Mouse (Mus musculus): ENCODE measurements around the gene OR5BS1P. TPM values are rescaled to one million over a fixed set of nuclear protein-coding genes. Genes with fewer than 3 reads are reported as not detected.

Gene OR5BS1P
- polyA plus RNA-seq, 1 experiment from 2014 or later, result not detected

- no peak for ATAC-seq (ENCODE audit: low FRiP score)
- H3K9me3 ChIP-seq (ENCODE audit: control insufficient read depth, low read length), result no peaks in the 10 kb centered on the region
- H3K4me3 ChIP-seq (ENCODE audit: low read depth, low read length), result no peak overlapping the region
- WGBS, result 93% methylated on average over 3 of the region's 3 CpGs
- no peaks in the 10 kb centered on the region for H3K27me3 ChIP-seq (ENCODE audit: control insufficient read depth, insufficient read depth, low read length)
- H3K36me3 ChIP-seq (ENCODE audit: control insufficient read depth, insufficient read depth, low read length), result peaks cover 14% of the 10 kb centered on the region
- DNase-seq (ENCODE audit: low spot score), result no peak
- H3K4me1 ChIP-seq (replicated peaks; ENCODE audit: control insufficient read depth, insufficient read depth, low read length), result no peaks in the 10 kb centered on the region
- no peak overlapping the region for H3K9ac ChIP-seq (ENCODE audit: low read depth, low read length)
- no peak overlapping the region for H3K27ac ChIP-seq (ENCODE audit: low read depth, low read length)
- no peak overlapping the region for H3K4me2 ChIP-seq (replicated peaks; ENCODE audit: low read depth, low read length)
Observed at GRCm38 (mm10) chr15:98521245-98521644, 51.5 kb downstream of the OR5BS1P start.

DNA sequence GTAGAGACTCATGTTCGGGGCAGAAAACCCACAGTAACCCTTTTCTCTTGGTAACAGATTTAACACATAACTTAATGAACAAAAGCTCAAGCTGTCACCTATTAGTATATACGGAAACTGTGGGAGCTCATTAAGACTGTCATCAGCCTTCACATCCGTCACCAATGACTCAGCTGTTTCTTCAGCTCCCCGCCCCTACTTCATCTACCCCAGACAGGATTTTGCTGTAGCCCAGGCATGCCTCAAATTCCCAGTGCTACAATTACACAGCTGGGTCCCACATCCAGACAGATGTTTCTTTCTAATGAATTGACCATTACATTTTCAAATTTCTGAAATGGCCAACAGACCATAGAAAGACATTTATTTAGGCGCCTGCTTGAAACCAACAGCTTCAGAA lies 56.4 kb downstream of the OR5BS1P start:
- H3K36me3 ChIP-seq (ENCODE audit: control insufficient read depth, insufficient read depth, low read length), result peaks cover 15% of the 10 kb centered on the region

GRCm38 (mm10) chr15:98527056-98527771 lies 57.5 kb downstream of the OR5BS1P start:
- 94% methylated on average over 5 of the region's 5 CpGs for WGBS
- peaks cover 15% of the 10 kb centered on the region for H3K36me3 ChIP-seq (ENCODE audit: control insufficient read depth, insufficient read depth, low read length)

More for the DNA sequence above, 56.4 kb downstream of the OR5BS1P start:
- Histone ChIP-seq H3K4me3 (ENCODE audit: low read depth, low read length) (no peak overlapping the region), H3K4me1 (replicated peaks; ENCODE audit: control insufficient read depth, insufficient read depth, low read length) (no peaks in the 10 kb centered on the region), H3K4me2 (replicated peaks; ENCODE audit: low read depth, low read length) (no peak overlapping the region), H3K9ac (ENCODE audit: low read depth, low read length) (no peak overlapping the region), H3K27me3 (ENCODE audit: control insufficient read depth, insufficient read depth, low read length) (no peaks in the 10 kb centered on the region), H3K9me3 (ENCODE audit: control insufficient read depth, low read length) (no peaks in the 10 kb centered on the region), H3K27ac (ENCODE audit: low read depth, low read length) (no peak overlapping the region)
- no peak for DNase-seq (ENCODE audit: low spot score)
- WGBS, result 72% methylated on average over 5 of the region's 5 CpGs
- ATAC-seq (ENCODE audit: low FRiP score), result no peak

GRCm38 (mm10) chr15:98528066-98528563 lies 58.4 kb downstream of the OR5BS1P start:
- Histone ChIP-seq H3K4me1 (replicated peaks; ENCODE audit: control insufficient read depth, insufficient read depth, low read length) (0 out of 2 replicates have a peak, but pooled peaks cover 3% of the 10 kb centered on the region), H3K4me3 (ENCODE audit: low read depth, low read length) (no peak overlapping the region), H3K9ac (ENCODE audit: low read depth, low read length) (no peak overlapping the region), H3K36me3 (ENCODE audit: control insufficient read depth, insufficient read depth, low read length) (peaks cover 15% of the 10 kb centered on the region), H3K27ac (ENCODE audit: low read depth, low read length) (no peak overlapping the region), H3K4me2 (replicated peaks; ENCODE audit: low read depth, low read length) (no peak overlapping the region), H3K9me3 (ENCODE audit: control insufficient read depth, low read length) (no peaks in the 10 kb centered on the region), H3K27me3 (ENCODE audit: control insufficient read depth, insufficient read depth, low read length) (no peaks in the 10 kb centered on the region)
- no peak for ATAC-seq (ENCODE audit: low FRiP score)
- no peak for DNase-seq (ENCODE audit: low spot score)
- 91% methylated on average over 5 of the region's 5 CpGs for WGBS

More at GRCm38 (mm10) chr15:98527056-98527771, 57.5 kb downstream of the OR5BS1P start:
- H3K9me3 ChIP-seq (ENCODE audit: control insufficient read depth, low read length), result no peaks in the 10 kb centered on the region
- no peak overlapping the region for H3K9ac ChIP-seq (ENCODE audit: low read depth, low read length)
- H3K27me3 ChIP-seq (ENCODE audit: control insufficient read depth, insufficient read depth, low read length), result no peaks in the 10 kb centered on the region
- no peak overlapping the region for H3K4me3 ChIP-seq (ENCODE audit: low read depth, low read length)
- H3K27ac ChIP-seq (ENCODE audit: low read depth, low read length), result no peak overlapping the region
- no peak overlapping the region for H3K4me2 ChIP-seq (replicated peaks; ENCODE audit: low read depth, low read length)
- ATAC-seq (ENCODE audit: low FRiP score) (no peak), DNase-seq (ENCODE audit: low spot score) (no peak)
- no peaks in the 10 kb centered on the region for H3K4me1 ChIP-seq (replicated peaks; ENCODE audit: control insufficient read depth, insufficient read depth, low read length)

Other genes starting within 250 kb of the OR5BS1P start
- not detected in 2 replicates for gene Gm44579, start 248.9 kb upstream of the OR5BS1P start, polyA plus RNA-seq (2014; fragmentation: Nextera tagmentation; extraction: Ambion mirVana)
- gene Olfr287, start 248.8 kb upstream of the OR5BS1P start, polyA plus RNA-seq (2014; fragmentation: Nextera tagmentation; extraction: Ambion mirVana), result not detected in 2 replicates
- not detected in 2 replicates for gene Olfr286, start 235.4 kb upstream of the OR5BS1P start, polyA plus RNA-seq (2014; fragmentation: Nextera tagmentation; extraction: Ambion mirVana)
- gene H1fnt, start 212.6 kb upstream of the OR5BS1P start, polyA plus RNA-seq (2014; fragmentation: Nextera tagmentation; extraction: Ambion mirVana), result not detected in 2 replicates
- 1.7 and 2.1 TPM in 2 replicates for gene Zfp641, start 173.7 kb upstream of the OR5BS1P start, polyA plus RNA-seq (2014; fragmentation: Nextera tagmentation; extraction: Ambion mirVana)
- gene Olfr285, start 152.5 kb upstream of the OR5BS1P start, polyA plus RNA-seq (2014; fragmentation: Nextera tagmentation; extraction: Ambion mirVana), result not detected in 2 replicates
- not detected in 2 replicates for gene Olfr284, start 128.9 kb upstream of the OR5BS1P start, polyA plus RNA-seq (2014; fragmentation: Nextera tagmentation; extraction: Ambion mirVana)
- not detected in 2 replicates for gene Olfr283, start 89.0 kb upstream of the OR5BS1P start, polyA plus RNA-seq (2014; fragmentation: Nextera tagmentation; extraction: Ambion mirVana)
- gene Olfr282, start 38.7 kb upstream of the OR5BS1P start, polyA plus RNA-seq (2014; fragmentation: Nextera tagmentation; extraction: Ambion mirVana), result not detected in 2 replicates
- not detected in 2 replicates for gene Olfr281, start 17.3 kb upstream of the OR5BS1P start, polyA plus RNA-seq (2014; fragmentation: Nextera tagmentation; extraction: Ambion mirVana)
- gene Lalba, start 12.8 kb downstream of the OR5BS1P start, polyA plus RNA-seq (2014; fragmentation: Nextera tagmentation; extraction: Ambion mirVana), result not detected in 2 replicates
- not detected in 2 replicates for gene Olfr279, start 22.5 kb downstream of the OR5BS1P start, polyA plus RNA-seq (2014; fragmentation: Nextera tagmentation; extraction: Ambion mirVana)
- gene Kansl2, start 64.4 kb downstream of the OR5BS1P start, polyA plus RNA-seq (2014; fragmentation: Nextera tagmentation; extraction: Ambion mirVana), result 127 and 132 TPM in 2 replicates
- 63.8 and 67.8 TPM in 2 replicates for gene Ccnt1, start 101.0 kb downstream of the OR5BS1P start, polyA plus RNA-seq (2014; fragmentation: Nextera tagmentation; extraction: Ambion mirVana)
- gene 4930415O20Rik, start 101.1 kb downstream of the OR5BS1P start, polyA plus RNA-seq (2014; fragmentation: Nextera tagmentation; extraction: Ambion mirVana), result not detected in 2 replicates
- 12.4 and 17.3 TPM in 2 replicates for gene Adcy6, start 140.2 kb downstream of the OR5BS1P start, polyA plus RNA-seq (2014; fragmentation: Nextera tagmentation; extraction: Ambion mirVana)
- gene Cacnb3, start 160.9 kb downstream of the OR5BS1P start, polyA plus RNA-seq (2014; fragmentation: Nextera tagmentation; extraction: Ambion mirVana), result 41.3 and 42.9 TPM in 2 replicates
- gene Ddx23, start 193.0 kb downstream of the OR5BS1P start, polyA plus RNA-seq (2014; fragmentation: Nextera tagmentation; extraction: Ambion mirVana), result 21.7 and 33.0 TPM in 2 replicates
- 5.2 and 5.9 TPM in 2 replicates for gene Rnd1, start 207.6 kb downstream of the OR5BS1P start, polyA plus RNA-seq (2014; fragmentation: Nextera tagmentation; extraction: Ambion mirVana)
- gene Ccdc65, start 238.3 kb downstream of the OR5BS1P start, polyA plus RNA-seq (2014; fragmentation: Nextera tagmentation; extraction: Ambion mirVana), result 2.4 and 3.0 TPM in 2 replicates